Mouse (Mus musculus) ES-Bruce4 (cell line): Measurements from ENCODE around the gene Urm1.

Source experiments
- CTCF ChIP-seq: IDR thresholded peaks from one replicate; pipeline ENCODE4 v1.8.1; 2011; ENCODE audit warnings: low read depth, low read length
- EP300 ChIP-seq: IDR thresholded peaks from 2 replicates; pipeline ENCODE4 v1.6.1; 2011; ENCODE audit warnings: low read depth, low read length; ENCODE audit not compliant: insufficient read depth
- POLR2A ChIP-seq: IDR thresholded peaks from one replicate; pipeline ENCODE4 v1.8.1; 2011; ENCODE audit warnings: low read length; ENCODE audit not compliant: insufficient read depth

DNA sequence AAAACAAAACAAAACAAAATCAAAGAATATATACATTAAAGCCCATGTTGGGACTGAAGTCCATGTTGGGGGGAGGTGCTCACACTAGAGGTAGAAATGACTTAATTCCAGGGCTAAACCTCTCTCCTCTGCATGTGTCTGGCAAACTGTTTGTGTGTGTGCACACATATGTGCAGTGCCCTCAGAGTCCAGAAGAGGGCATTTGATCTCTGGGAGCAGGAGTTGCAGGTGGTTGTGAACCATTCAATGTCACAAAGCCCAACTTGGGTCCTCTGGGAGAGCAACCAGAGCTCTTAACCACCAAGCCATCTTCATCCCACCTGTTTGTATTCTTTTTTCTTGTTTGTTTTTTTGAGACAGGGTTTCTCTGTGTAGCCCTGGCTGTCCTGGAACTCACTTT lies 49.7 kb upstream of the Urm1 start:
- TF ChIP-seq POLR2A (no peak), CTCF (peak; percentile 44), EP300 (no peak)
